Mouse (Mus musculus) limb, embryonic 15.5 days (tissue): ENCODE measurements around the gene Krt77. TPM values are rescaled to one million over a fixed set of nuclear protein-coding genes. Genes with fewer than 3 reads are reported as not detected.

ENCODE experiments used
- ATAC-seq: fragments of 200-750 bp; cut with Nextera tagmentation; 2 replicates; pipeline ENCODE4 v1.8.0; 2017; ENCODE audit warnings: low read depth, moderate TSS enrichment; ENCODE audit not compliant: insufficient number of reproducible peaks, low FRiP score, low TSS enrichment
- H3K27ac ChIP-seq: fragments of 300-500 bp; sonication (generic); 2 replicates; pipeline ENCODE4 v1.5.1; 2015; ENCODE audit warnings: moderate library complexity, mild to moderate bottlenecking, inconsistent platforms
- H3K27me3 ChIP-seq: fragments of 300-500 bp; sonication (generic); 2 replicates; pipeline ENCODE4 v1.6.1; 2015; ENCODE audit warnings: inconsistent platforms
- H3K36me3 ChIP-seq: fragments of 300-500 bp; sonication (generic); 2 replicates; pipeline ENCODE4 v1.6.1; 2015; ENCODE audit warnings: inconsistent platforms
- H3K4me1 ChIP-seq: fragments of 300-500 bp; sonication (generic); 2 replicates; pipeline ENCODE4 v1.6.1; 2015; ENCODE audit warnings: inconsistent platforms
- H3K4me2 ChIP-seq: fragments of 300-500 bp; sonication (generic); 2 replicates; pipeline ENCODE4 v1.6.1; 2015; ENCODE audit warnings: mild to moderate bottlenecking, inconsistent platforms
- H3K4me3 ChIP-seq: fragments of 300-500 bp; sonication (generic); 2 replicates; pipeline ENCODE4 v1.5.1; 2015; ENCODE audit warnings: mild to moderate bottlenecking, inconsistent platforms
- H3K9ac ChIP-seq: fragments of 300-500 bp; sonication (generic); 2 replicates; pipeline ENCODE4 v1.6.1; 2015; ENCODE audit warnings: inconsistent platforms
- H3K9me3 ChIP-seq: fragments of 300-500 bp; sonication (generic); 2 replicates; pipeline ENCODE4 v1.6.1; 2016; ENCODE audit warnings: inconsistent platforms
- WGBS: fragments of 180-500 bp; shearing (Covaris S2); methylation state at CpG from one replicate; pipeline ENCODE4 v1.1.7; 2015; 5-methylcytosine and 5-hydroxymethylcytosine counted together
- polyA plus RNA-seq: library from polyadenylated mRNA; unstranded; fragments of >200 nt; fragmentation: Nextera tagmentation; extraction: Ambion mirVana; gene quantifications from 2 replicates; pipeline ENCODE4 v1.2.1, GENCODE M21; 2015

The Krt77 gene
- 151 and 157 TPM in 2 replicates for polyA plus RNA-seq

DNA sequence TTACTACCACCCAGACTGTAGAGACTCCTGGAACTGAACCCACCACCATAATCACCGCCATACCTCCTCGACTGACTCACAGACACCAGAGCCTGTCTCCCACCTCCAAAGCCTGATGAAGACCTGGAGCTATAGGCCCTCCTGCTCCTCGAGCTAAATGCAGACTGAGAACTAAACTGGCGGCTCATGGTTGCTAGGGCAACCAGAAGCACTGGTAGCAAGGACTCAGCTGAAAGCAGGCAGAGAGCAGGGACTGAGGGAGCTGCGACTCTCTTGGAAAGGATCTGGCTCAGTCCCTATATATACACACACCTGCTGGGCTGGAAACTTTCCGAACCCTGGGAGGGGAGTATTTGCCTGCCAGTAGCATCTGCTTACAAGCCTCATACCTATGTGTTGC, at the start of gene Krt77:
Gene Krt77, minus strand, starts transcription at position 275 of the 400 bp plus-strand sequence.
- H3K27me3 ChIP-seq: peaks cover 8% of the 10 kb centered on the region; the same call in 1 of the 2 replicates
- no peak within 1 kb of the TSS for H3K4me3 ChIP-seq
- H3K4me1 ChIP-seq: no peaks in the 10 kb centered on the region
- no peak for ATAC-seq
- no peaks in the 10 kb centered on the region for H3K36me3 ChIP-seq
- no peak within 1 kb of the TSS for H3K9ac ChIP-seq
- H3K9me3 ChIP-seq: no peaks in the 10 kb centered on the region
- H3K4me2 ChIP-seq: no peak within 1 kb of the TSS
- WGBS: 27% methylated on average over 6 of the region's 6 CpGs
- no peak within 1 kb of the TSS for H3K27ac ChIP-seq

DNA sequence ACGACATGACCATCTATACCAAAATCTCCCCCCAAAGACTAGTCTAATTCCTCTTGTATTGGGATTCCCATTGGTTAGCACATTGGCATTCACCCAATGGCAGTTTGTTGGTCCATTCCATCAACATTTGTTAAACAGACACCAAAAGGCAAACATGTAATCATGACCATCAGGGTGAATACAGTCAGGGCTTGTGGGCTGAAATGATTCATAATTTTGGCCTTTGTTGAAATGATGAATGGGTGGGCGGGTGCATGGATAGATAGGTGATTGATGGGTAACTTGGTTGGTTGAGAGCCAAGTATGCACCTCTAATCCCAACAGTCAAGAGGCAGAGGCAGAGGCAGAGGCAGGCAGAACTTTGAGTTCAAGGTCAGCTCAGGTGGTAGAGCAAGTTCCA, 46.6 kb upstream of the Krt77 start:
- Histone ChIP-seq H3K4me3 (no peak overlapping the region), H3K36me3 (no peaks in the 10 kb centered on the region), H3K4me1 (no peaks in the 10 kb centered on the region), H3K27ac (no peak overlapping the region), H3K9ac (no peak overlapping the region), H3K27me3 (peaks cover 3% of the 10 kb centered on the region; the same call in 1 of the 2 replicates), H3K9me3 (no peaks in the 10 kb centered on the region), H3K4me2 (no peak overlapping the region)
- 72% methylated on average over 2 of the region's 2 CpGs for WGBS
- no peak for ATAC-seq

DNA sequence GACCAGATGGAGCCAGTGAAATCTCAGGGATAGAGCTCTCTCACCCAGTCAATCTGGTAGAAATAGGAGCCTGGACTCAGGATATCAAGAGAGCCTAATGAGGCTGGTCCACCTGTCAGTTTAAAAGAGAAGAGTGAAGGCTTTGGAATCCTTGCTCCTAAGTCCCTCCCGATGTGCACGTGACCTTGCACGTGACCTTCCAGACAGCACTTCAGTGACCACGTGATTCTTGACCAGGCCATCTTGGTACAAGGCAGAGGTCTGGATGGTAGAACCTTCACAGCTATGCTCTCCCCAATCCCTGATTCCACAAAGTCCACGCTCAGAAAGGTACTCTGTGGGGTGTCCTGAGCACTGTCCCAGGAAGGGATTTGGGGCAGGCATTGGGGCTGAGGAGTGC, 35.3 kb upstream of the Krt77 start:
- Histone ChIP-seq H3K27me3 (no peaks in the 10 kb centered on the region), H3K27ac (no peak overlapping the region), H3K4me2 (no peak overlapping the region), H3K36me3 (no peaks in the 10 kb centered on the region), H3K4me1 (no peaks in the 10 kb centered on the region), H3K9ac (no peak overlapping the region), H3K9me3 (no peaks in the 10 kb centered on the region), H3K4me3 (no peak overlapping the region)
- no peak for ATAC-seq
- WGBS: 85% methylated on average over 5 of the region's 5 CpGs

DNA sequence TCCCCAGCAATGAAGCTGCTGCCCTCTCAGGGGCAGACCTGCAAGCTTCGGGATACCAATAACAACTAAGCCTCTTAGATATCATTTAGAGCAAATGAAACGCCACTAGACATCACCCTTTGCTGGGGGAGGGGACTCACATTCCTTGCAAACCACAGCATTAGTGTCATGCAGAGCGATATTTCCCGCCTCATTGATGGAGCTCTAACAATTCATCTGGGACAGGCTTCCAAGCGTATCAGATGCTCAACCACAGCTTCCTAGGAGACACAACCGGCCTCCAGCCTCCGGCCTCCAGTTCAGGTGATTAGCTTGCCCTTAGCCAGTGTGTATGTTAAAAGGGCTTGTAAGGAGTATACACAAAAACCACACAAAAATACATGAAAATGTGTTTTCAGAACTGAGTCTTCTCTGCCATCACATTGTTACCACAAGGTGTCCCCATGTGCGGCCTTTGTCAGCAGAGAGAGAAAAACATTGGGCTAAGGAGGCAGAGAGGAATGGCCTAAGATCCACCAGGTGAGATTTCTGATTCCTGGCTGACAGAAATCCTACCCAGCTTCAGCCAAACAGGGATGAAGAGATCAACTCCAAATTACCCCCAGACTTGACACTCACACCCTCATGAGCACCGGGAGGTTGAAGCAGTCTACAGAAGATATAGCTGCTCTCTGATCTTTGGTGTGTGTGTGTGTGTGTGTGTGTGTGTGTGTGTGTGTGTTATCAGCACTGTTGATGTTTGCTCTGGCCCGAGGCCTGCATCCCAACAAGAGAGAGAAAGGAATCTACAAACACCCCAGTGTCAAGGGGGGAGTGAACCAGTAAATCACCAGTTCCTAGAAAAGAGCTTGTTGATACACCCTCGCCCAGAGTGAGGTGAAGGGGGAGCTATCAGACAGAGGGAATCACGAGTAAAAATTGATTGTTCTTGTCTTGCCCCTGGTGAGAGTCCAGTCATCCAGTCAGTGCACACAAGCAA, 33.0 kb upstream of the Krt77 start:
- Histone ChIP-seq H3K9me3 (no peaks in the 10 kb centered on the region), H3K27ac (no peak overlapping the region), H3K4me2 (no peak overlapping the region), H3K4me1 (no peaks in the 10 kb centered on the region), H3K4me3 (no peak overlapping the region), H3K36me3 (no peaks in the 10 kb centered on the region), H3K27me3 (no peaks in the 10 kb centered on the region), H3K9ac (no peak overlapping the region)
- no peak for ATAC-seq
- 50% methylated on average over 12 of the region's 12 CpGs for WGBS

DNA sequence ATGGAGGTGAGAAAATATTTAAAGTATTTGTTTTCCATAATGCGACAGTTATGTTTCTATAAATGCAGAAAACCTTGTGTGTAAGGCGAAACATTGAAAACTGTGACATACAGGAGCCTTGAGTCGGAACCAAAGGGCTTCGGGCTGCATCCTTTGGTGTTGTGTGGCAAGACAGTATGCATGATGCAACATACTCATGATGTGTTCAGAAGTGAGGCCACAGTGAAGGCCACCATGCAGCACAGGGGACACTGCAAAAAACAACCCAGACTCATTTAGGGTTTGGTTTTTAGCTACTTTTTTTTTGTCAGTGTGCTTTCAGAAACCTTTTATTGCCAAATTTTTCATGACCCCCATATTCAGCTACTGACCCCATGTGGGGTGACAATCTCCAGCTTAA, 25.7 kb upstream of the Krt77 start:
- no peak overlapping the region for H3K9ac ChIP-seq
- no peaks in the 10 kb centered on the region for H3K9me3 ChIP-seq
- H3K4me2 ChIP-seq: no peak overlapping the region
- ATAC-seq: no peak
- 0 out of 2 replicates have a peak, but pooled peaks cover 3% of the 10 kb centered on the region for H3K27me3 ChIP-seq
- no peak overlapping the region for H3K27ac ChIP-seq
- WGBS: 91% methylated on average over 4 of the region's 4 CpGs
- no peaks in the 10 kb centered on the region for H3K4me1 ChIP-seq
- H3K36me3 ChIP-seq: no peaks in the 10 kb centered on the region
- no peak overlapping the region for H3K4me3 ChIP-seq

DNA sequence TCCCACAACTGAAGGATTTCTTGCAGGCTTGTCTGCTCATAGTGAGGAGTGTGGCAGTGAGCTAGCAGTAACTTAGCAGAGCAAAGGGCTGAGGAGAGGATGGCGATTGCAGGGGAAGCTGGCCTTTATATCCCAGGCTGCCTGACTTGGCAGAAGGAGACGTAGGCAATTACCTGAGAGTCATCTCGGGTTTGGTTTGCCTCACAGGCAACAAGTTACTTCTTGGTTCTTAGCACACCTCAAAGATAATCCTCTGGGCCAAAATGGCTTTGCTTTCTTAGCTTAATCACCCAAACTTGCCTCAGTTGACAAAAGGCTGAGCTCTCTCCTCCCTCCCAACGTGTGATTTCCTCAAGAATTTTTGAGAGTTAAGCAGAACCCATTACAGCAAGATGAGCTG, 23.3 kb upstream of the Krt77 start, which contains the start of gene Krt76:
Gene Krt76, minus strand, starts transcription at position 101 of the 400 bp plus-strand sequence.
- Histone ChIP-seq H3K4me1 (no peaks in the 10 kb centered on the region), H3K4me2 (no peak within 1 kb of the TSS), H3K27ac (no peak within 1 kb of the TSS), H3K9me3 (no peaks in the 10 kb centered on the region), H3K4me3 (no peak within 1 kb of the TSS), H3K27me3 (peaks cover 9% of the 10 kb centered on the region; the same call in 1 of the 2 replicates), H3K9ac (no peak within 1 kb of the TSS), H3K36me3 (no peaks in the 10 kb centered on the region)
- 58% methylated on average over 4 of the region's 4 CpGs for WGBS
- no peak for ATAC-seq

DNA sequence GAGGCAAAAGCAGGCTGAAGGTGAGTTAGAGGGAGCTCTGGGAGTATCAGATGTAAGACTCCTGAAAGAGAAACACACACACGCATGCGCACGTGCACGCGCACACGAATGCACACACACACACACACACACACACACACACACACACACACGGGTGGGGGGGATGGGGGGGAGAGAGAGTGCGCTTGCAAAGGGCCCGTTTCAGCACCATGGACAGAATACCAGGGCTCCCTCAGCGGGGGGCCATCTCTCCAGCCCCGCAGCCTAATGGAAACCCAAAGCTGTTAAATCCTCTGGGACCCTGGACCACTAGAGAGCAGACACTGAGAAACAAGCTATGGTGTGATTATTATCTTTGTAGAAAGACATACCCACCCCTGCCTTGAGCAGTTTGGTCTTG, 10.3 kb upstream of the Krt77 start:
- H3K9me3 ChIP-seq: no peaks in the 10 kb centered on the region
- ATAC-seq: no peak
- 30% methylated on average over 10 of the region's 11 CpGs for WGBS

DNA sequence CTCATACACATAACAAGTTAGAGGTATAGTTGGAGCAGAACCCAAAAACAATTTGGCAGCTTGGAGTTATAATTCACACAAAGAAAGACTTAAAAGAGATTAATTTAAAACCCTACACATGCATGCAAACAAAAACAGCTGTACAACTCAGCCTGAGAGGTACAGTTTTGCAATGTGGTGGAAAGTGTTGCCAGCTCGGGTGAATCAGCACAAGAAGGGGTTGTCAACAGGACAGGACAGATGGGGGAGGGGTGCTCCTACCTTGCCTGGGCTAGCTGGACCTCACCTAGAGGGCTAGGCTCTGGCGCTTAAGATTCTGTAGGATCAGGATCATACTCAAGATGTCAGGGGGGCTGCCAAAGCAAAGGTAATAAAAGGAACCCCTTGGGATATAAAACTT, 8.5 kb upstream of the Krt77 start:
- Histone ChIP-seq H3K4me1 (no peaks in the 10 kb centered on the region), H3K9me3 (no peaks in the 10 kb centered on the region), H3K9ac (no peak overlapping the region), H3K36me3 (no peaks in the 10 kb centered on the region), H3K4me2 (no peak overlapping the region), H3K27me3 (no peaks in the 10 kb centered on the region), H3K4me3 (no peak overlapping the region), H3K27ac (no peak overlapping the region)
- ATAC-seq: no peak
- WGBS: 49% methylated on average over 2 of the region's 2 CpGs

More for the DNA sequence above, 10.3 kb upstream of the Krt77 start:
- H3K9ac ChIP-seq: no peak overlapping the region
- H3K27ac ChIP-seq: no peak overlapping the region
- H3K36me3 ChIP-seq: no peaks in the 10 kb centered on the region
- H3K4me3 ChIP-seq: no peak overlapping the region
- H3K4me1 ChIP-seq: no peaks in the 10 kb centered on the region
- no peak overlapping the region for H3K4me2 ChIP-seq
- H3K27me3 ChIP-seq: no peaks in the 10 kb centered on the region

DNA sequence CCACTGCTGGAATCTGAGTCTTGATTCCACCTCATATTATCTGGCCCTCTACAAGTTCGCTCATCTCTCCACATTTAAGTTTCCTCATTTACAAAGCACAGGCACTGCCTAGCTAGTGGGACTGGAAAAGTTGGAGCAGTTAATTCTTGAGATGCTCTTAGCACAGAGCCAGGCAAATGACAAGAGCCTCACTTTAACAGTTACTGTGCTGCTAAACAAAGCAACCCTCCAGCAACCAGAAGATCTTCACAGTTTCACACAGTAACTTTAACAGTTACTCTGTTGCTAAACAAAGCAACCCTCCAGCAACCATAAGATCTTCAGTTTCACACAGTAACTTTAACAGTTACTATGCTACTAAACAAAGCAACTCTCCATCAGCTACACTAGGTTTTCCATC, 4.9 kb upstream of the Krt77 start:
- Histone ChIP-seq H3K27me3 (0 out of 2 replicates have a peak, but pooled peaks cover 5% of the 10 kb centered on the region), H3K27ac (no peak overlapping the region), H3K9ac (no peak overlapping the region), H3K36me3 (no peaks in the 10 kb centered on the region), H3K4me3 (no peak overlapping the region), H3K4me2 (no peak overlapping the region), H3K9me3 (no peaks in the 10 kb centered on the region), H3K4me1 (no peaks in the 10 kb centered on the region)
- no peak for ATAC-seq
- 83% methylated on average over 1 of the region's 1 CpGs for WGBS

DNA sequence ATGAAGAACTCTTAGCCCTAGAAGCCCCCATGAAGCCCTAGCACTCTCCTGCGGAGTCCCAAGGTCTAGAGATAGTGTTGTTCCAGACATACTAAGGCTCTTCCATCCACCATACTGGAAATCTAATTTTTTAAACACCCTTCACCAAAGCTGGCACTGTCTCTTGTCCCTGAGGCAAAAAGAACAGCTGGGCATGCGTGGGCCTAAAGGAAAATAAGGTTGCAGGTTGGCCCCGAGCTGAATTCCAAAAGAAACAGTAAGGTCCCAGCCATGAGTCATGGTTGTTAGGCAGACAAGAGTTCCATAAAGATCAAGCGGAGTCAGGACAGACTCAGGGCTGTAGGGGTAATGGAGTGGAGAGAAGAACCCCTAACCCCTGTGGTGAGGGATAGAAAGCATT, 3.7 kb upstream of the Krt77 start:
- Histone ChIP-seq H3K27me3 (peaks cover 8% of the 10 kb centered on the region; the same call in 1 of the 2 replicates), H3K36me3 (no peaks in the 10 kb centered on the region), H3K4me1 (no peaks in the 10 kb centered on the region), H3K4me2 (no peak overlapping the region), H3K9ac (no peak overlapping the region), H3K4me3 (no peak overlapping the region), H3K9me3 (no peaks in the 10 kb centered on the region), H3K27ac (no peak overlapping the region)
- ATAC-seq: no peak
- WGBS: 67% methylated on average over 4 of the region's 4 CpGs

DNA sequence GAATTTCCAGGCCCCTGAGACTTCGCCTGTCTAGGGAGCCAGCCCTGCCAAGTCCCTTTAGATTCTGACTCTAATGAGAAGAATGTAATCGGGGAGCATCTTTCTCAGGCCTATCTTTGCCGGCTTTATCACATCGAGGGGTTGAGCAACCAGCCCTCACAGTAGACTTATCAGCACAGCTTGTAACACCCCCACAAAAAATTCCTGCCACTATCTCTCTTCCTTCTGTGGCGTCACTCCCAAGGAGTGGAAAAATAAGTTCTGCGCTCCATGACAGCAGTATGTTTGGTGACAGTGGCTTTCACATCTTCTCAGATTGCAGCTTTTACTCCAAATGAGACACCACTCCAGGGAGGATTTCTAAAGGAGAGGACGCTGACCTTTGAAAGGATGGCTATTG, 2.8 kb downstream of the Krt77 start:
- Histone ChIP-seq H3K4me1 (no peaks in the 10 kb centered on the region), H3K4me2 (no peak overlapping the region), H3K36me3 (no peaks in the 10 kb centered on the region), H3K9me3 (no peaks in the 10 kb centered on the region), H3K9ac (no peak overlapping the region), H3K27ac (no peak overlapping the region), H3K4me3 (no peak overlapping the region), H3K27me3 (peaks cover 12% of the 10 kb centered on the region; the same call in 1 of the 2 replicates)
- ATAC-seq: no peak
- WGBS: 82% methylated on average over 7 of the region's 7 CpGs

DNA sequence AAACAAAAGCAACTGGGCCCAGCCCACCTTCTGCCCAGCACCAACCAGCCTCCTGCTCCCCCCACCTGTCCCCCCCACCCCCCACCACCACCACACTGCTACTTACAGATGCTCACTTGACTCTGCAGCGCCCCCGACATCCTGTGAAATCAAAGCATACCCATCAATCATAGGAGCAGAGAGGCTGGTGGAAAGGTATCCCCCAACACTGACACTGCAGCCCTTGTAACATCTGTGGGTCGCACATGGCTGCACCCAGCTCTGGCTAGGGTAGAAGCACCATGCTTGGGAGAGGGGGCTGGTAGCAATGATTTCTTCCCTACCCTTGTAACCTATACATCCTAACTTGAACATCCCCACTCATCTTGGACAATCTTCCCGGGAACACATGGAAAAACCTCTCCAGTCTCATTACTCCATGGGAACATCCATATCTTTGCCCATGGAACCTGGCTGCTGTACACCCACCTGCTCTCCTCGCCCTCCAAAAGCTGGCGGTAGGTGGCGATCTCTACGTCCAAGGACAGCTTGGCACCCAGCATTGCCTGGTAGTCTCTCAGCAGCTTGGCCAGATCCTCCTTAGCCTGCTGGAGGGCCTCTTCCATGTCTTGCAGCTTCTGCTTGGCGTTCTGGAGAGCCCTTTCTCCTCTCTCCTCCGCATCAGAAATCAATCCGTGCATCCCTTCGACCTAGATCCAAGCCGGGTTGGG, 8.9 kb downstream of the Krt77 start:
- Histone ChIP-seq H3K4me3 (no peak overlapping the region), H3K27me3 (peaks cover 57% of the 10 kb centered on the region), H3K9me3 (no peaks in the 10 kb centered on the region), H3K27ac (no peak overlapping the region), H3K9ac (no peak overlapping the region), H3K4me2 (no peak overlapping the region), H3K4me1 (peaks cover 15% of the 10 kb centered on the region), H3K36me3 (no peaks in the 10 kb centered on the region)
- 54% methylated on average over 13 of the region's 13 CpGs for WGBS
- no peak for ATAC-seq
